Mouse (Mus musculus): ENCODE results near the gene Fam98b. TPM values are rescaled to one million over a fixed set of nuclear protein-coding genes. Genes with fewer than 3 reads are reported as not detected.

Gene Fam98b
- 5.2 TPM for polyA plus RNA-seq (2017; shearing (Covaris generic))

DNA sequence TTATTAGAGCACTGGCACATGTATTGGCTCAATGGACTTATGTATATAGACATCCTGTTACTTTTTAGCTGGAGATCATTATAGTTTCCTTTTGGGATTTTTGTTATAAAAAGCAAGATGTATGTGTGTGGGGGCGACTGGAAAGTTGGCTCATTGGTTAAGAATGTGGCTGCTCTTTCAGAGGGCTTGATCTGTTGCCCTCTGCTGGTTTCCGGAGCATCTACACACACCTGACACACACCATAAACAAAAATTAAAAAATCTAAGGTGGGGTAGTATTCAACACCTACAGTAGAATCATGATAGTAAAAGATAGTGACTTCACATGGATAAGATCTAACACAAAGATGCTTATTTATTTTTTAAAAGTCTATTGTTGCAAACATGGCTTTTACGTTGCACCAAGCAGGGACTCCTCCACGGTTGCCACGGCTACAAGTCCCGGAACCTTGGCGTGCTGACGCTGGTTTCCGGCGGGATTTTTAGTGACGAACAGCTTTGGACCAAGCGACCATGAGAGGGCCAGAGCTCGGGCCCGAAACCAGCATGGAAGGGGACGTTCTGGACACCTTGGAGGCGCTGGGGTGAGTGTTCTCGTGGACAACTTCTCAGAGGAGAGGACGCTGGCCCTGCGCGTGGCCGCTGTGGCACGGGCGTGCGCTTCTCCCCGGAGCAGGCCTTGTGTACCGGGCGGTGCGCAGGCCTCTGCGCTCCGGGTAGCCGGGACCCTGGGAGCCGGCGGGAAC lies at the start of gene Fam98b:
TSS of gene Fam98b (plus strand) at position 485 of the 746 bp plus-strand sequence.

Other genes with a start within 250 kb of the Fam98b start
- gene Spred1, start 128.4 kb upstream of the Fam98b start, polyA plus RNA-seq (2017; shearing (Covaris generic)), result 0.67 TPM
- gene Rasgrp1, start 93.3 kb downstream of the Fam98b start, polyA plus RNA-seq (2017; shearing (Covaris generic)), result 139 TPM

All from activated CD4-positive, CD25-positive, alpha-beta regulatory T cell, adult 9 weeks (primary cell).